Mouse (Mus musculus) right cerebral cortex, postnatal 14 days (tissue): ENCODE measurements around the gene Myl6b.
A peak's percentile ranks its signal among the peaks of the same experiment; 100 is the strongest.
"Not testable (repeated sequence)": the region's sequence is repeated elsewhere in the genome, so short reads cannot be mapped to it uniquely, and the experiment has no call there.

Source experiments
- DNase-seq: peaks from one replicate; pipeline ENCODE4 v3.0.0; 2022

Myl6b gene

DNA sequence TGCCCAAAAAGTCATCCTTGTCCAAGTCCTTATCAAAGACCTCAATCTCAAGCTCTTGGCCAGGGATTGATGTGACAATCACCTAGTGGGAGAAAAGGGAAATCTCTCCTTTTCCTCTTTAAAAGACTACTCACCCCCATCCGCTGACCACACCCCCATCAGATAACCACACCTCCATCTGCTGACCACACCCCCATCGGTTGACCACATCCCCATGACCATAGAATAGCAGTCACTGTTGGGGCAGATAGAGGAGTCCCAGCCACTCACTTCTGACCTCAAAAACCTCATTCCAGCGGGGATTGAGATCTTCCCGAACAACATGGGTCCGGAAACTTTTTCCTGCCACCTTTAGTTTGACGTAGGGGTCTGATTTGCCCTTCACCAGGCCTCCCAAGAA lies 18.2 kb upstream of the Myl6b start:
- DNase-seq = no peak

DNA sequence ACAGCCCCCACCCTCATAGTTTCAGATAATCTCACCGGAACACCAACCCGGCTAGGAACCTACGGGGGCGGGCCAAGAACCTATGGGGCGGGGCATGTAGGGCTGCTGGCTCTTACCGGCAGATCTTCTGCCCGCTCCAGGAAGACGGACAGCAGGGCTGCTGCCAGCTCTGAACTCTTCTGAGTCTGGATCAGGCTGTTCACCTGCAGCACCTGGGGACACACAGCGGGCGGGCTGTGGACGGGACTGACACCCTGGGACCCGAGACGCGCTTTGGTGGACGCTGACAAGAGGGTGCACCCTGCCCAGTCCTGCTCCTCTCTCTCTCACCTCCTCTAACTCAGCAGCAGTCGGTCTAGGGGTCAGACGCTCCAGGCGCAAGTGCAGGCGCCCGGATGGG lies 17.5 kb upstream of the Myl6b start:
- DNase-seq = no peak

- no peak for DNase-seq
Observed at GRCm38 (mm10) chr10:128515044-128515443, 16.6 kb upstream of the Myl6b start.

DNA sequence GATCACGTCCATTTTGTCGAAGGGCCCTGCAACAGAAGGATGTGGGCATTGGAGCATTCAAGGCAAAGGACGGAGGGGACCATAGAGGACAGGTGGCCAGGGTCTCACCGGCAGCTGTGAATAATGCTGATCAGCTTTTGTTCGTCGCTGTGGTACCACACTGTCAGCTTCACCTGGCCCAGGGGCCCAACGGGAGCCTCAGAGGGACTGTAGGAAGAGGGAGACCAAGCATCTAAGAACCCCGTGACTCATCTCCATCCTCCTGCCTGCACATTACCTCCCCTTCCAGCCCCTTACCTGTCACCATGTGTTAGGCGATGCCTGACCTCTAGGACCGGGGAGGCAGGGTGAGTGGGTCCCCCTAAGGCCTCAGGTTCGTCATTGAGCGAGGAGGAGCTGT lies 13.3 kb upstream of the Myl6b start:
- DNase-seq = no peak

DNA sequence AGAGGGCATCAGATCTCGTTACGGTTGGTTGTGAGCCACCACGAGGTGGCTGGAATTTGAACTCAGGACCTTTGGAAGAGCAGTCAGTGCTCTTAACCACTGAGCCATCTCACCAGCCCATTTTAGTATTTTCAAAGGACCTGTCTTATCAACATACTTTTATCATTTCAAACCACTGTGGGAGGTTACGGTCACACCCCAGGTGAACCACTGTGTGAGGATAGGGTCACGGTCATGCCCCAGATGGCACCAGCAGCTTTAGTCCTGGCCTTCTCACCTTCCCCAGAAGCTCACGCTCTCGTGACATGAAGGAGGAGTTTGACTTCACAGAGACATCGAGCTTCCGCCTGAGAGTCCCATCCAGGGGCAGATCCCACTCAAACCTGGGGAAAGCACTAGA lies 12.7 kb upstream of the Myl6b start:
- DNase-seq = no peak

- no peak for DNase-seq
Observed at GRCm38 (mm10) chr10:128510301-128510700, 11.8 kb upstream of the Myl6b start.

DNA sequence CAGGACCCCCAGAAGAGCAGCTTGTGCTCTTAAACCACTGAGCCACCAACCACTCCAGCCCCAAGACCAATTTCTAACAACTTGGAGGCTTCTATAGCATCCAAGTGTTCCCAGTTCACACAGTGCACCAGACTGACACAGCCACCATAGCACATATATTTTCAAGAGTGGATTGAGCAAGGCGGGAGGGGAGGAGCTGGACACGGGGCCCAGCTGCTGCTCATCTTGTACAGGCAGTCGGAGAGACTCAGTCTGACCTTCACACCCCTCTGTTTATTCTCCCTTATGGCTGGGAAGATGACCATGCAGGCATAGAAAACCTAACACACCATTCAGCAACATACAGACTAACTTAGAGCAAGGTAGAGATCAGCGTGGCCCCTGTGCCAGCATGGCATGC lies 11.3 kb upstream of the Myl6b start:
- DNase-seq = no peak

DNA sequence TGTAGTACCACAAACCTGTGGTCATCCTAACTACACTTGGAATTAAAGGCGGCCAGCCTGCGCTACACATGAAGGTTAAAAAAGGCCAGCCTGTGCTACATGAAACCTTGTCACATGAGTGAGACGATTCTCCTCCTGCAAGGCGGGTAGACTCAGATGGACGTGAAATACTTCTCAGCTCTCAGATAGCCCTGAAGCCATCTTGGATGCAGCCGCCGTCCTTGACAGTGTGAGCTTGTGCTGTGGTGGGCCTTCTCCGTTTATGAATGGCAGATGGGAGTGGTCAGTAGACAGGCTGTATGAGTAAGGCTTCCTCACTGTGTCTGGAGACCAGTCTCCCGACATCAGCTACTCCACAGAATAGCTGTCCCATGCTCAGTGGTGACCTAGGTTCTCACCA lies 10.7 kb upstream of the Myl6b start:
- DNase-seq = no peak

DNA sequence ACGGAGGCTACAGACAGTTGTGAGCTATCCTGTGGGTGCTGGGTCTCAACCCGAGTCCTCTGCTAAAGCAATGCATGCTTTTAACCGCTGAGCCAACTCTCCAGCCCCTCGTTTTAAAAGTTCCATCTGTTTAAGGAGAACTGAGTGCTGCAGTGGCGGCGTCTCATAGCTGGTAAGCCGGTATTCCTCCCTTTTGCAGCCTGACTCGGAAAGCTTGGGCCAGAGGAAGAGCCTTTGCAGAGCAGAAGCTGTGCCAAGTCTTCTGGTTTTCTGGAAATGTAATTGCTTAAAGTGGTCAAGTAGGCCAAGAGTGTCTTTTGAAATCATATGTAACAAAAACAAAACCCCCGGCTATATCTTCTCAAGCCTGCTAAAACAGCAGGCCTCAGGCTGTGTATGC lies 9.8 kb upstream of the Myl6b start:
- DNase-seq = no peak

DNA sequence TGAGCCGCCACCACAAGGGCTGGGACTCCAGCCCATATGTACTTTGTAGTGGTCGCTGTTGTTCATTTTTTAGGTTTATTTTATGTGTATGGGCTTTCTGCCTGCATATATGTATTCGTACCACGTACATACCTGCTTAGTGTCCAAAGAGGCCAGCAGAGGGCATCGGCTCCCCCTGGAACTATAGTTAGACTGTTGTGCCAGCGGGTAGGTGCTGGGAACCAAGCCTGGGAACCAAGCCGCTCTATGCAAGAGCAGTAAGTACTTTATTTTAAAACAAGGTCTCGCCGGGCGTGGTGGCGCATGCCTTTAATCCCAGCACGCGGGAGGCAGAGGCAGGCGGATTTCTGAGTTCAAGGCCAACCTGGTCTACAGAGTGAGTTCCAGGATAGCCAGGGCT lies 7.5 kb upstream of the Myl6b start:
- DNase-seq = no peak

GRCm38 (mm10) chr10:128505371-128505667 lies 6.8 kb upstream of the Myl6b start:
- DNase-seq = not testable (repeated sequence)

GRCm38 (mm10) chr10:128504641-128505370 lies 6.3 kb upstream of the Myl6b start:
- DNase-seq = no peak

DNA sequence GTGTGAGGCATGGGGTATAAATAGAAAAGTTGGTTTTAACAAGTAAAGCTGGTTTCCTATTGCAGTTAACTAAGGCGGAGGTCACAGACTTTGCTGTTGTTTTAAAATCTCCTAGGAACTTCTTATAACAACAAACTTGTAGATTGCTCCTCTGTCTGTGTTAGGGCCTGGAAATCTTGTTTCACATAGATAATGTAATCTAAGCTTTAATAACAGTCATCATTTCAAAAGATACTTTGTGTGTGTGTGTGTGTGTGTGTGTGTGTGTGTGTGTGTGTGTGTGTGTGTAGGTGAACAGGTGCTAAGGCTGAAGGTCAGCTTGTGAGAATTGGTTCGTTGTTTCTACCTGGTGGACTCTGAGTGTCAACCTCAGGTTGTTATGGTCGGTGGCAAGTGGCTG lies 5.5 kb upstream of the Myl6b start:
- DNase-seq = no peak

DNA sequence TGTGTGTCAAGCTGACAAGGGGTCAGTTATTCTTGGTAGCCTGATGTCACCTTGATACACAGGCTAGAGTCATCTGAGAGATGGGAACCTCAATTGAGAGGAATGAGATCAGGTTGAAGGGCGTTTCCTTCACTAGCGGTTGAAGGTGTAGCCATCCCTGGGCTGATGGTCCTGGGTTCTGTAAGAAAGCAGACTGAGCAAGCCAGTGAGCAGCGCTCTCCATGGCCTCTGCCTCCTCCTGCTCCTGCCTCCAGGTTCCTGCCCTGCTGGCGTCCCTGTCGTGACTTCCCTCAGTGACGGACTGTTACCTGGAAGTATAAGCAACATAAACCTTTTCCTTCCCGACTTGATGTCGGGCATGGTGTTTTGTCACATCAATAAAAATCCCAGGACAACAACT lies 5.0 kb upstream of the Myl6b start:
- DNase-seq = no peak

DNA sequence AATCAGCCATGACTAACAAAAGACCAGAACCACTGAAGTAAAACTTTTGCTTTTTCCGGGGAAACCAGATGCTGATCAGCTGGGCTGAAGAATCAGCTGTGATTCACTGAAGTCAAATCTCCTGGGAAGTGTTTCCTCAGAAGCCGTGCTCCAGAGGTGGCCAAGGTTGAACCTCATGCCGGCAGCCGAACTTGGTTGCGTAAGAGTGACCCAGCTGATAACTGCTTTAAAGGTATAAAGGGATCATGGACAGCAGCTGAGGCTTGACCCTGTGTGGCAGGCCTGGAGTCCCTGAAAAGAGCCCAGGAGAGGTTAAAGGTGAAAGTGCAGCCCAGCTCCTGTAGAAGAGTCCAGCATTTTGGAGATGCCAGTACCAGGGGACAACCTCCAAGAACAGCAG lies 3.9 kb upstream of the Myl6b start:
- no peak for DNase-seq

DNA sequence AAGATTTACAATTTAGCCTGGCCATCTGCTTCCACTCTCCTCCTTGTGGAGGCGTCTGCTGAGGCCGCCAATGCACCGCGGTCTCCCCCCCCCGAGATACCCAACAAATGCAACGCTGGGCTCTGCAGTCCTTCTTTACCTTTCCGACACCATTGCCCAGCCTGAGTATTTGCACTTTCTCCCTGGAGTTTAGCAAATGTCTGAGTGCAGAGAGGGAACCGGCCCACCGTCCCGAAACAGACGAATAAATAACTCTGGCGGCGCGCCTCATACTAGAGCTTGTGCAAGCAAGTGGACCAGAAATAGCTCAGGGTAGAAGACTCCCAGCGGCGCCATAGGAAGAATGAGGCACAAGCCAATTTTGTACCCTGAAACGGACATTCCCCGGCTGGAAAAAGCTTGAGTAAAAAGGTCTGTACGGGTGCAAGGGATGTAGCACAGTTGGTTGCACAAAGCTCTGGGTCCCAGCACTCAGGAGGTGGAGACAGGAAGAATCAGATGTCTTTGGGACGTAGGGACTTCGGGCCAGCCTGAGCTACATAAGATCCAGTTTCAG lies 709 bp upstream of the Myl6b start:
- peak; percentile 58 for DNase-seq

DNA sequence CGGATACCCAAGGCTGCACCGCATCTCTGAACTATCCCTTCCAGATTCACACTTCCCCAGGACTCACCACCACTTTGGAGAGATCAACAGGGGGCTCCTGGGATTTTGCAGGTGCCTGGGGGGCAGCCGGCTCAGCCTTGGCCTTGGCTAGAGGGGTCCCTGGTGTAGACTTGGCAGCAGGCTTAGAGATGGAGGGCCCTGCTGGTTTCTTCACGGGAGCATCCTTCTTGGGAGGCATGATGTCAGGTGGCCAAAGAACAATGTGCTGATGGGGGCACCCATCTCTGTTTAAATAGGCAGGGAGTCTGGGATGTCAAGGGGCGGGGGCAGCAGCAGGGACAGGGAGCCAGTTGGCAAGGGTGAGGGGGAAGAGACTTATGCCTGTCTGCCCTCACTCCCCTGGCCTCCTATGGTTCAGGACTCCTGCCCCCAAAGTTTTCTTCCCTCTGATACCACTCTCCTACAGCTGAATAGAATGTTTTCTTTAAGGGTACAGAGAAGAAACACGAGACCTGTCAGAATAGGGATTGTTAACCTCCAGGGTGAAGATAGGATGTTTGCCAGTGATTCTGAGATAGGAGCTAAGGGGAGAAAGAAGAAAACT lies 1.2 kb downstream of the Myl6b start:
- DNase-seq = no peak

DNA sequence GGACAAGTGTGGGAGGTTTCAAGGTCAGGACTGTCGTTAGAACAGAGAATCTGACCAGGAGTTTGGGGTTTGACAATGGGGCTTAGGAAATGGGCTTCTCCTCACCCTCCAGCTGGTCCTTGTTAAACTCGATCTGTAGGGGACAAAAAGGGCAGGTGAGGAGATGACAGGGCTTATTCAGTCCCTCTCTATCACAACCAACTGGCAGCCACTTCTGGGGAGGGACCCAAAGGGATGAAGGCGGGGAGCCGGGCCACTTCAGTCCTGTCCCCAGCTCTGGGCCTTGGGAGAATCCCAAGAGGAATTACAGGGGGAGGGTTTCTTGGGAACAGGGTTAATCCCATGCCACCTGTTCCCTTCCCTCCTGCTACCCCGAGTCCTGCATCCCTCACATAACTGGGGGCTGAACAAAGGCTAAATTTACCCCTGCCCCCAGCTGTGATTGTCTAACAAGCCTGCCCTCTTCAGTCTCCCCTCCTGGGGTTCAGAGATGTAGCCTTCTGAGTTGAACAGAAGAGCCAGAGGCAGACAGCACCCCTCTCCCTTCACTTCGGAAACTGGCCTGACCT lies 1.9 kb downstream of the Myl6b start:
- DNase-seq = no peak

DNA sequence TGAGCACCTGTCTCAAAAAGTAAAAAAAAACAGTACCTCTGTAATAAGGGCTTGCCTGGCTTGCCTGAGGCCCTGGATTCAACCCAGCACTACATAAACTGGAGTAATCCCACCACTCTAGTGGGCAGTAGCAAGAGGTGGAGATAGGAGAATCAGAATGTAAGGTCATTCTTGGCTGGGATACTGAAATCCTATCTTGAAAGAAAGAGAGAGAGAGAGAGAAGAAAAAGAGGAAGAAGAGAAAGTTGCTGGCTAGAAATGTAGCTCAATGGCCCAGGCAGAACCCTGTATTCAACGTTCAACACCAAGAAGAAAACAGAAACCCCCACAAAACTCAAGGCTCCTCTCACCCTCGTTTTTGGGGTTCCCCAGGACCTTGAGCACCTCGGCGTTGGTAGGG lies 2.6 kb downstream of the Myl6b start:
- no peak for DNase-seq

DNA sequence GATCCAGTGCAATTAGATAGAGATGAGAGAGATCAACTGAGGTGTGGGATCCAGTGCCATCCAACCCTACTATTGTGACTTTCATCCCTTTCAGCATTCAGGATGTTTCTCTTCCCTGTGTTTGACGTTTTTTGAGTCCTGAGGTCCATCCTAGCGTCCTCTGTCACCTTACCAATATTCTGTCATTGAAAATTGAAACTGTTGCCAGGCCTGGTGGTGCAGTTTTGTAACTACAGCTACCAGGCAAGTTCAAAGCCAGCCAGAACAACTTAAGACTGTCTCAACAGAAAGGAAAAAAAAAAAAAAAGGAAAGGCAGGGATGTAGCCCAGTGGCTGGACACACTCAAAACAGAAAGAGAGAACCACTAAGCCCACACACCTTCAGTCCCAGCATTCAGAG lies 3.2 kb downstream of the Myl6b start:
- DNase-seq = no peak

DNA sequence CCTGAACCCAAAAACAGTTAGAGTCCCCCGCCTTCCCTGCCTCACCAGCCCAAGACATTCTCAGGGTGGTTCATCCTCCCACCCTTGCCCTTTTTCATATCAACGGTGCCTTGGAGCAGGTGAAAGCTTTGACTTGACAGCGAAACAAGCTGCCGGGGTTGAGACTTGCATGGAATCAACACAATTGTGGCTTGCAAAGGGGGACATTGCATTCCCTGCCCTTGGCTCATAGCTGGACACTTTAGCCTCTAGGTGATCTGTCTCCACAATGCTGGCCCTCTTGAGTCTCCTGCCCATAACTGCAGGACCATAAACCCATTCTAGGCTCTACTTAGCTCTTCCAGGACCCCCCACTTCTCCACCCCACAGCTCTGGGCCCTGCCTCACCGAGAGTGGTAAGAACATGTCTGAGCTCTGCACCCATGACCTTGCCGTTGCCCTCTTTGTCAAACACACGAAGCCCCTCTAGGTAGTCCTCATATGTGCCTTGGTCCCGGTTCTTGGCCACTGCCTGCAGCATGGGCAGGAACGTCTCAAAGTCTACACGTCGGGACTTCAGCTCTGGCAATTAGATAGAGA lies 3.7 kb downstream of the Myl6b start:
- DNase-seq = no peak

- peak; percentile 99 for DNase-seq
Observed at GRCm38 (mm10) chr10:128493695-128494666, 4.5 kb downstream of the Myl6b start, which contains the start of gene Myl6. Gene Myl6 (minus strand): TSS chr10:128494145.

DNA sequence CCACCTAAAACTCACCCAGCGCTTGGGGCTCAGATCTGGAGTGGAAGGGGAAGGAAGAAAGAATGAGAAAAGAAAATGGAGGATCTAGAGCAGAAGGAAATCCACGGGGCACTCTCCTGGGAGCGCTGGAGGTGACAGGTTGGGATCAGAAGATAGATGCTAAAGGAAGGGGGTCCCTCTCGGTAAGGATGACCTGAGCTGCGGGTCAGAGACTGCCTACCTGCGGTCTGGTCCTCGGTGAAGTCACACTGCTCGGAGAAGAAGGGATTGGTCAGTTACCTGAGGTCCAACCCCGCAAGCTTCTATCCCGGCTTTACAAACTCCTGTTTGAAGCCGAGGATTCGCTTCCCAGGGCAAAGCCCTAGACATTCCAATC lies 5.2 kb downstream of the Myl6b start:
- no peak for DNase-seq
